Mouse (Mus musculus) adipose tissue, adult 10 weeks (tissue): Measurements from ENCODE around the gene Zfp398. TPM values are rescaled to one million over a fixed set of nuclear protein-coding genes. Genes with fewer than 3 reads are reported as not detected.

ENCODE experiments used
- polyA plus RNA-seq: library from polyadenylated mRNA; stranded (reverse); fragments of 350-450 nt; fragmentation: Illumina TruSeq; extraction: RNeasy Lipid Tissue Mini Kit (QIAGEN cat#74804); gene quantifications from one replicate; pipeline ENCODE4 v1.2.3, GENCODE M21; 2014; ENCODE audit warnings: low read depth, low replicate concordance

Gene Zfp398
- 6.2 TPM for polyA plus RNA-seq

GRCm38 (mm10) chr6:47835482-47835983, at the start of gene Zfp398:
Zfp398 (plus strand) TSS chr6:47835661.

DNA sequence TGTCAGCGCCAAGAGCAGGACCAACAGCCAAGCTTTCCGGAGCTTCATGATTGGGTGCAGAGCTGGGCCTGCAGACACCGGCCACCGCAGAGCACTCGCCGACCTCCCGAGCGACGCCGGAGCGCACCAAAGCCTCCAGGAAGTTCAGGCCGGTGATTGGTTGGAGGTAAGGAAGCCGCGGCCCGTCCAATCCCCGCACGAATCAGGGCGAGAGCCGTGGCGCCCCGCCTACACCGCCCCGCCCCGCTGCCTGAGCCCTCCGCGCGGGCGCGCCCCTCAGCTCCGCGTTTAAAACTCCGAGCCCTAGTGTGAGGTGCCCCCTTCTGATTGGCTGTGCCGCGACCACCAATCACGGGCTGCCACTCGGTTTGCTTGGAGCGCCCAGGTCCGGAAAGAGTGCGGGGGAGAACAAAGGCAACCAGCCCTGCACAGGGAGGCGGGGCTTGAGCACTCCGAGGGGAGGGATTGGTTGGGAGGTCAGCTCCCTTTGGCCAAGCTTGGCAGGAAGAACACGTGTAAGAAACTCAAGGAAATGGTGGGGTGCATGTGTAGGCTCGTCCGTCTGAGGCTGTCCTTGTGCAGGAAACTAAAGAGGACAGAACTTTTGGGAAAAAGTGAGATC, 22.1 kb upstream of the Zfp398 start, which contains the start of gene Pdia4:
TSS of gene Pdia4 (minus strand) at position 174 of the 622 bp plus-strand sequence.

GRCm38 (mm10) chr6:47830104-47831078, 5.1 kb upstream of the Zfp398 start, which contains the start of gene Zfp786:
Zfp786 (minus strand) TSS chr6:47830867.

GRCm38 (mm10) chr6:47877058-47877457, 41.6 kb downstream of the Zfp398 start, which contains the start of gene Zfp282:
Zfp282 (plus strand) TSS chr6:47877204.

DNA sequence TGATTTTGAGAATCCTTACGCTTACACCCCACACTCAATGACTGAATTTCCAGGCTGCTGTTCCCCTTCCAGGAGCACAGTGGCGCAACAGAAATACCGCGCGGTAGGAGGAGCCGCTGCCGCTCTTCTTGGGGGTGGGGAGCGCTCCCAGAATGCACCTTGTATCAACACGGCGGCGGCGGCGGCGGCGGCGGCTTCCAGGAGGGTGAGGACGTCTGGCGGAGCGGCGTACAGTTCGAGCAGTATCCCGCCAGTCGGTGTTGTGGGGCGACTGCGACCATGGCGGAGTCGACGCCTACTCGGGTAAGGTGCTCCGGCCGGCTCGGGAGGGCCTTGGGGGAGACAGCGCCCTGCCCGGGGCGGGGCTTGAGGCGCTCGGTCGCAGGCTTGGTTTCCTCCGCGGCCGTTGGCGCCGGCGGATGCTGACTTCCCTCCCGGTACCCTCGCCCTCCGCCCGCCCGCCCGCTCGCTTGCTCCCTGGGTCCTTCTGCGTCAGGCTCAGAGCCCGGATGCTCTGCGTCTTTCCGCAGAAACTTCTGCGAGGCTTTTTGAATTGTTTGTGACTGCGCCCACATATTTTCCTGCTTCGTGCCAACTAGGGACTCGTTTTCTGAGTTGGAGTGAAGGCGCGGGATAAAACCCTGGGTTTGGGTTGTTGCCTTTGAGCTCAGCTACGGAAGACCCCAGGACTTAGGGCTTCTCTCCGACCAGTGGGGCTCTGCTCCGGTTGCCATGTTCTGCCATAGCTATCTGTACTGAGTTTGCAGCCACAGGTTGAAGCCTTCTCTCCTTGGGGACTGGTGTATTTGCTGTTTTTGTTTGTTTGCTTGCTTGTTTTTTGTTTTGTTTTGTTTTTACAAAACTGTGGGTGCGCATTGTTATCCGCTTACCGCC, 85.2 kb downstream of the Zfp398 start, which contains the start of gene Zfp212:
TSS of gene Zfp212 (plus strand) at position 30 of the 894 bp plus-strand sequence.

Other genes with a start within 250 kb of the Zfp398 start
- gene Ezh2, start 240.3 kb upstream of the Zfp398 start, polyA plus RNA-seq = 10.1 TPM
- gene Pdia4, start 22.2 kb upstream of the Zfp398 start, polyA plus RNA-seq = 280 TPM
- gene Zfp786, start 4.8 kb upstream of the Zfp398 start, polyA plus RNA-seq = 0.77 TPM
- 5.0 TPM for gene Zfp282, start 41.5 kb downstream of the Zfp398 start, polyA plus RNA-seq
- 11.7 TPM for gene Zfp212, start 84.8 kb downstream of the Zfp398 start, polyA plus RNA-seq
- 11.9 TPM for gene Zfp956, start 117.7 kb downstream of the Zfp398 start, polyA plus RNA-seq
- 19.3 TPM for gene Zfp777, start 213.2 kb downstream of the Zfp398 start, polyA plus RNA-seq